Mouse (Mus musculus): Measurements from ENCODE around the gene Tnfaip8l1.
A peak's percentile ranks its signal among the peaks of the same experiment; 100 is the strongest.

The Tnfaip8l1 gene

DNA sequence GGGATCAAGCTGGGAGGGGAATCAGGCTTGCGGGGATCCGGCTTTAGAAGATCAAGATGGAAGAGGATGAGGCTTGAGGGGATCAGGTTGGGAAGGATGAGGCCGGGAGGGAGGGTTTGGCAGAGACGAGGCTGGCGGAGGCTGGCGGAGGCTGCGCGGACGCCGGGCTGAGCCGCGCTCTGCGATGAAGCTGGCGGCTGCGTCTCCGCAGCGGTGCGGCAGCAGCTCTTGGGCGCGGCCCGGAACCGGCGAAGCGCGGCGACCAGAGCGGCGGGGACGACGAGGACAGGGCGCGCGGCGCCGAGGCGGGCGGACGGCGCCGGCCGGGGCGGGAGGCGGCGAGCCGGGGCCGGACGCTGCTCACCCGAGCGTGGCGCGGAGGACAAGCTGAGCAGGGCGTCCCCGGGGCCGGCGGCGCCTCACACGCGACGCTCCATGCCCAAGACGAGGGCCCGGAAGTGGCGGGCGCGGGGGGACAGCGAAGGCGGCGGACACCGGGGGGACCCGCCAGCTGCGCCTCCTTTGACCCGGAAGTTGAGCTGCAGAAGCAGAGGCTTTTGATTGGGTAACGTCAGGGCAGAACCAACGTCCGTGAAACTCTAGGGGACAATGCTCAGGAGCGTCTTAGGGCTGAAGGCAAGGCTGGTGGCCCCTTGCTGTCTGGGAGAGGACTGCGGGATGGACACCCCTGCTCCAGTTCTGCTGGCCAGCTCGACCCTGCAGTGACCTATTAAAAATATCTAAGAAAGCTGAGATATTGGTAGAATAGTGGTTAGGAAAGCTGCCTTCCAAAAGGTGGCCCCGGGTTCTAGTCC lies 56.3 kb downstream of the Tnfaip8l1 start, which contains the start of gene Dpp9:
TSS of gene Dpp9 (minus strand) at position 529 of the 815 bp plus-strand sequence.
- peak; percentile 79 for DNase-seq (ENCODE audit: low read depth in 2 of 2, low spot score in 2 of 2)

DNA sequence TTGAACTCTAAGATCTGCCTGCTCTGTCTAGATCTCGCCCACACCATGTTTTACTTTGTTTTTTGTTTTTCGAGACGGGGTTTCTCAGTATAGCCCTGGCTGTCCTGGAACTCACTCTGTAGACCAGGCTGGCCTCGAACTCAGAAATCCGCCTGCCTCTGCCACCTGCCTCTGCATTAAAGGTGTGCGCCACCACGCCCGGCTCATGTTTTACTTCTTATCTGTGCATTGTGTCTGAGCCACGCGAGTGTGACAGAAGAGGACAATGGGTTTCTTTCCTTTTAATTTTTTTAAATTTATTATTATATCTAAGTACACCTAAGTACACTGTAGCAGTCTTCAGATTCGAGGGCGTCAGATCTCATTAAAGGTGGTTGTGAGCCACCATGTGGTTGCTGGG lies 57.0 kb downstream of the Tnfaip8l1 start:
- DNase-seq (ENCODE audit: low read depth in 2 of 2, low spot score in 2 of 2) = no peak

DNA sequence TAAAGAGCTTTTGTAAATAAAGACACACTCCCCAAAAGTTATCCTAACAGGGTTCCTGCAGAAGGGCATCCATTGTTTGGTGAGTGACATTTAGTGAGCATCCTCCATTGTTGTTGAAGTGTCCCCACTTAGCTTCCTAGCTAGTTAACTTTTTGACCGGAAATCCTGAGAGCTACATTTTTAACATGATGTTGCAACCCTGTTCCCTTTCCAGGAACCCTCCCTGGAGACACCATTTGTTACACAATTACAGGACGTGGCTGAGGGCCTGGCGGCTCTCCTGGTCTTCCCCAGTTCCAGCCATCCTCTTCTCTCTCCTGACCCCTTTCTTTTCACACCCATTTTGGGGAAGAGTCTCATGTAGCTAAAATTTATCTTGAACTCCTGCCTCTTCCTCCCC lies 57.5 kb downstream of the Tnfaip8l1 start:
- no peak for DNase-seq (ENCODE audit: low read depth in 2 of 2, low spot score in 2 of 2)

Data from CD8-positive naive resting alpha-beta T cell, adult 2 months (primary cell).